Comparison of ENCODE assay signal across 8 mouse cellular contexts in the genomic region with DNA sequence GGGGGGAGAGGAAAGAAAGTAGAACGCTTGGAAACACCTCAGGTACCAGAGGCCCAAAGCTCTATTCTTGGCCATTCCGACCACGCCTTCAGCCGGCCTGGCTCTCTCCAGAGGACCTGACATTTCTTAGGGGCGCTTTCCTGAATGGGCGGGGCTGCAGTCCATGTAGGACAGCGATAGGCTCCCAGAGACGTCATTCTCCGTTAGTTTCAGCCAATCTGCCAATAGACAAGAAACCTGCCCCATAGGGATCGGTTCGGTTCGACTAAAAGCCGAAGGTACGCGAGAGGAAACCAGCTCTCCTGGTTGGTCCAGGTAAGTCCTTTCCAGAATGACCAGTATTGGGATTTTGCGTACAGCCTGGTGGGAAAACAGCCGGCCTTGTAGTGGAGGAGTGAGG. TPM values are rescaled to one million over a fixed set of nuclear protein-coding genes. Genes with fewer than 3 reads are reported as not detected.
DNase-seq lines count a peak whose midpoint lies in the region; ATAC-seq lines count a peak whose summit lies in the region.

No protein-coding gene starts in this region.

- no peak for ATAC-seq in erythroblast, adult 5-6 weeks (replicated peaks; ENCODE audit: low FRiP score, poor library complexity, severe bottlenecking)
- ATAC-seq in midbrain, embryonic 11.5 days (ENCODE audit: low FRiP score): peak; percentile 58; the same call in 1 of the 2 replicates
- ATAC-seq in stomach, embryonic 15.5 days (ENCODE audit: insufficient read depth, low FRiP score, low read depth): peak; percentile 44; the same call in 1 of the 2 replicates

- WGBS in midbrain, embryonic 11.5 days: 5% methylated on average over 17 of the region's 17 CpGs
- WGBS in stomach, embryonic 15.5 days: 8% methylated on average over 17 of the region's 17 CpGs

- DNase-seq in embryo, embryonic 9.5 days (ENCODE audit: extremely low spot score): peak; percentile 74
- peak; percentile 99 for DNase-seq in heart, adult 11 months
- DNase-seq in kidney, adult 18-20 months: peak; percentile 91
- peak; percentile 88 to 90 for DNase-seq in left cerebral cortex, postnatal 36 days (ENCODE audit: low spot score in 2 of 2)
- peak; percentile 92 for DNase-seq in midbrain, embryonic 11.5 days (ENCODE audit: low spot score, missing footprints)

- no peaks in the 10 kb centered on the region for H3K36me3 ChIP-seq in erythroblast, embryonic 14.5 days (ENCODE audit: control insufficient read depth)
- H3K36me3 ChIP-seq in midbrain, embryonic 11.5 days (ENCODE audit: control insufficient read depth, insufficient read depth, low read length): no peaks in the 10 kb centered on the region
- no peaks in the 10 kb centered on the region for H3K36me3 ChIP-seq in stomach, embryonic 15.5 days

- H3K9me3 ChIP-seq in erythroblast, embryonic 14.5 days (ENCODE audit: control insufficient read depth, low read length): no peaks in the 10 kb centered on the region
- H3K9me3 ChIP-seq in midbrain, embryonic 11.5 days (ENCODE audit: control insufficient read depth, low read length): no peaks in the 10 kb centered on the region
- no peaks in the 10 kb centered on the region for H3K9me3 ChIP-seq in stomach, embryonic 15.5 days

- 0 out of 2 replicates have a peak, but pooled peaks cover 2% of the 10 kb centered on the region for H3K27me3 ChIP-seq in erythroblast, embryonic 14.5 days (ENCODE audit: control insufficient read depth)
- H3K27me3 ChIP-seq in midbrain, embryonic 11.5 days (ENCODE audit: control insufficient read depth, insufficient read depth, low read length): peaks cover 8% of the 10 kb centered on the region; the same call in 1 of the 2 replicates
- H3K27me3 ChIP-seq in stomach, embryonic 15.5 days (replicated peaks): no peaks in the 10 kb centered on the region

- H3K9ac ChIP-seq in midbrain, embryonic 11.5 days (ENCODE audit: low read length): 0 out of 2 replicates have a peak overlapping the region, but pooled peaks have one; percentile 6
- H3K9ac ChIP-seq in stomach, embryonic 15.5 days: no peak overlapping the region

- intact Hi-C loops in left cerebral cortex, postnatal 36 days (cut with DNase I): no loop called here

- peak overlapping the region; percentile 29 for H3K4me2 ChIP-seq in midbrain, embryonic 11.5 days
- peak overlapping the region; percentile 51 for H3K4me2 ChIP-seq in stomach, embryonic 15.5 days

- H3K4me1 ChIP-seq in erythroblast, embryonic 14.5 days (ENCODE audit: control insufficient read depth): peaks cover 27% of the 10 kb centered on the region
- peaks cover 7% of the 10 kb centered on the region; the same call in 1 of the 2 replicates for H3K4me1 ChIP-seq in midbrain, embryonic 11.5 days (ENCODE audit: control insufficient read depth, insufficient read depth, low read length)
- peaks cover 18% of the 10 kb centered on the region for H3K4me1 ChIP-seq in stomach, embryonic 15.5 days

- no peak overlapping the region for H3K27ac ChIP-seq in midbrain, embryonic 11.5 days (ENCODE audit: low read depth, low read length)
- no peak overlapping the region for H3K27ac ChIP-seq in stomach, embryonic 15.5 days

- peak overlapping the region; percentile 46 for H3K4me3 ChIP-seq in erythroblast, embryonic 14.5 days (replicated peaks)
- H3K4me3 ChIP-seq in midbrain, embryonic 11.5 days (ENCODE audit: low read depth, low read length): peak overlapping the region; percentile 18; the same call in 1 of the 2 replicates
- H3K4me3 ChIP-seq in stomach, embryonic 15.5 days (replicated peaks): peak overlapping the region; percentile 28

RNA-seq across cellular contexts. Expression of gene Cnfn, which starts 7.0 kb away (rescaled TPM):
- not detected in 2 replicates for polyA plus RNA-seq in erythroblast, embryonic 14.5 days (2012)
- not detected in 2 replicates for total RNA-seq in erythroblast, adult 5-6 weeks (2015; ENCODE audit: low replicate concordance)
- not detected in 2 replicates for total RNA-seq in erythroblast, adult 5-6 weeks (2017; ENCODE audit: low replicate concordance)
- not detected for total RNA-seq in left cerebral cortex, postnatal 36 days (2021)
- polyA plus RNA-seq in midbrain, embryonic 11.5 days (2014; fragmentation: Nextera tagmentation; extraction: Ambion mirVana): not detected in 2 replicates
- polyA plus RNA-seq in stomach, embryonic 15.5 days (2015; fragmentation: Nextera tagmentation; extraction: Ambion mirVana): 107 and 419 TPM in 2 replicates

RNA-seq across cellular contexts. Expression of gene Lipe, which starts 22.0 kb away (rescaled TPM):
- 0.22 and 0.32 TPM in 2 replicates for polyA plus RNA-seq in erythroblast, embryonic 14.5 days (2012)
- 2.5 and 11.3 TPM in 2 replicates for total RNA-seq in erythroblast, adult 5-6 weeks (2015; ENCODE audit: low replicate concordance)
- total RNA-seq in erythroblast, adult 5-6 weeks (2017; ENCODE audit: low replicate concordance): 4.5 and 6.7 TPM in 2 replicates
- 10 to 100 TPM in 1 of 2 experiments, 1 to 10 TPM in 1; 6.0 to 11.2 TPM for total RNA-seq in left cerebral cortex, postnatal 36 days (2021)
- 1.7 and 2.3 TPM in 2 replicates for polyA plus RNA-seq in midbrain, embryonic 11.5 days (2014; fragmentation: Nextera tagmentation; extraction: Ambion mirVana)
- polyA plus RNA-seq in stomach, embryonic 15.5 days (2015; fragmentation: Nextera tagmentation; extraction: Ambion mirVana): 8.3 and 8.4 TPM in 2 replicates

RNA-seq across cellular contexts. Expression of gene Cxcl17, which starts 36.1 kb away (rescaled TPM):
- not detected in 2 replicates for polyA plus RNA-seq in erythroblast, embryonic 14.5 days (2012)
- not detected in 2 replicates for total RNA-seq in erythroblast, adult 5-6 weeks (2015; ENCODE audit: low replicate concordance)
- not detected in 2 replicates for total RNA-seq in erythroblast, adult 5-6 weeks (2017; ENCODE audit: low replicate concordance)
- total RNA-seq in left cerebral cortex, postnatal 36 days (2021): not detected
- polyA plus RNA-seq in midbrain, embryonic 11.5 days (2014; fragmentation: Nextera tagmentation; extraction: Ambion mirVana): 0.18 and 0.22 TPM in 2 replicates
- polyA plus RNA-seq in stomach, embryonic 15.5 days (2015; fragmentation: Nextera tagmentation; extraction: Ambion mirVana): 0.36 and 0.42 TPM in 2 replicates

RNA-seq across cellular contexts. Expression of gene Megf8, which starts 59.6 kb away (rescaled TPM):
- polyA plus RNA-seq in erythroblast, embryonic 14.5 days (2012): 0.03 and 0.16 TPM in 2 replicates
- 0.19 and 0.42 TPM in 2 replicates for total RNA-seq in erythroblast, adult 5-6 weeks (2015; ENCODE audit: low replicate concordance)
- total RNA-seq in erythroblast, adult 5-6 weeks (2017; ENCODE audit: low replicate concordance): 0.14 TPM in 1 of 2 replicates, not detected in the other
- total RNA-seq in left cerebral cortex, postnatal 36 days (2021): 100 to 1,000 TPM; 108 to 110 TPM
- polyA plus RNA-seq in midbrain, embryonic 11.5 days (2014; fragmentation: Nextera tagmentation; extraction: Ambion mirVana): 9.1 and 10.3 TPM in 2 replicates
- polyA plus RNA-seq in stomach, embryonic 15.5 days (2015; fragmentation: Nextera tagmentation; extraction: Ambion mirVana): 10.3 and 10.9 TPM in 2 replicates

Comparison
In these comparisons a context has a peak if more than half of its experiments do, and no peak if none do; other contexts are left out.
1. RNA of gene Cnfn, which starts 7.0 kb away (polyA plus RNA-seq): 107 to 419 TPM in stomach, embryonic 15.5 days; not detected in erythroblast, embryonic 14.5 days and not detected in midbrain, embryonic 11.5 days; every median in the first group is over 100 times any median in the second.
2. Peak in every context shown above with its lines, with median percentiles within 50 percentile points of each other: H3K4me3 ChIP-seq and DNase-seq.